Mouse (Mus musculus): ENCODE results near the gene Pitpnm2.

The Pitpnm2 gene

DNA sequence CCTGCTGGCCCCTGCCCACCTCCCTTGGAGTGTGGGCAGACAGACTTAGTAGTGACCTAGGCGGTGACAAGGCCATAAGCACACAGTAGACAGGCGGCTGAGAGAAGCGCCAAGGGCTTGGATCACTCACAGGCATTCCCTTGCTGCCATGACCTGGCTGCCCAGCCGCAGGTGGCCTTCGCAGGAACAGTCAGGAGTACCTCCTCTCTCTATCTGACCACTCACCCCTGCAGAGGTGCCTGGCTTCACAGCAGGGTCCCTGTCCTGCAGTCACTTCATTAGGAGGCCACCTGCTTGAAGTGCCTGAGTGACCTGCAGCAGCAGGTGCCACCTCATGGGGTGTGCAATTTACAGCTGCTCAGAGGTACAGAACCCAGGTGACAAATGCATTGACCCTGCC, 50.4 kb downstream of the Pitpnm2 start:
- Histone ChIP-seq H3K4me3 (replicated peaks; ENCODE audit: low read length) (no peak overlapping the region), H3K27me3 (ENCODE audit: insufficient read depth, low read length) (peaks cover 8% of the 10 kb centered on the region), H3K36me3 (ENCODE audit: insufficient read depth, low read length) (no peaks in the 10 kb centered on the region), H3K9me3 (ENCODE audit: low read length) (no peaks in the 10 kb centered on the region), H3K4me1 (replicated peaks; ENCODE audit: low read depth, low read length) (peaks cover 19% of the 10 kb centered on the region)
- TF ChIP-seq CTCF (conservative IDR thresholded peaks at IDR 0.05; ENCODE audit: low read length), result no peak
- TF ChIP-seq POU5F1 (IDR thresholded peaks at IDR 0.05; ENCODE audit: borderline replicate concordance, low read length), result no peak
- no peak for TF ChIP-seq NANOG (IDR thresholded peaks at IDR 0.05; ENCODE audit: borderline replicate concordance, low read length)

DNA sequence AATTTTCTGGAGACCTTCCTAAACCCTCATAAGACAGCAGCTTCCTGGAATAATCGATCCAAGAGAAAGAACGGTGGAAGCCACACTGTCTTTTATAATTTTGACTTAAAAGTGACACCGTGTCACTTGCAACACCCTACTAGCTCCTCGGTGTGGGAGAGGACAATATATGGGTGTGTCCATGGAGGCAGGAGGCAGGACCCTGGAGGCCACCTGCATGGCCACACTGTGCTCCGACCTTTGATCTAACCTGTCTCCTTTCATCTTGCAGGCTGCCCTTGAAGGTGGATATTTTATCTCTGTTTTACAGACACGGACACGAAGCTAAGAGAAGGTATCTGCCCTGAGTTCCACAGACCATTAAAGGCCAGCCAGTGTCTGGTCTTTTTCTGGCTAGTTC, 51.1 kb downstream of the Pitpnm2 start:
- H3K9me3 ChIP-seq (ENCODE audit: low read length), result no peaks in the 10 kb centered on the region
- H3K36me3 ChIP-seq (ENCODE audit: insufficient read depth, low read length), result no peaks in the 10 kb centered on the region
- H3K27me3 ChIP-seq (ENCODE audit: insufficient read depth, low read length), result peaks cover 5% of the 10 kb centered on the region
- peaks cover 19% of the 10 kb centered on the region for H3K4me1 ChIP-seq (replicated peaks; ENCODE audit: low read depth, low read length)
- TF ChIP-seq POU5F1 (IDR thresholded peaks at IDR 0.05; ENCODE audit: borderline replicate concordance, low read length) (no peak), NANOG (IDR thresholded peaks at IDR 0.05; ENCODE audit: borderline replicate concordance, low read length) (no peak), CTCF (conservative IDR thresholded peaks at IDR 0.05; ENCODE audit: low read length) (no peak)
- no peak overlapping the region for H3K4me3 ChIP-seq (replicated peaks; ENCODE audit: low read length)

DNA sequence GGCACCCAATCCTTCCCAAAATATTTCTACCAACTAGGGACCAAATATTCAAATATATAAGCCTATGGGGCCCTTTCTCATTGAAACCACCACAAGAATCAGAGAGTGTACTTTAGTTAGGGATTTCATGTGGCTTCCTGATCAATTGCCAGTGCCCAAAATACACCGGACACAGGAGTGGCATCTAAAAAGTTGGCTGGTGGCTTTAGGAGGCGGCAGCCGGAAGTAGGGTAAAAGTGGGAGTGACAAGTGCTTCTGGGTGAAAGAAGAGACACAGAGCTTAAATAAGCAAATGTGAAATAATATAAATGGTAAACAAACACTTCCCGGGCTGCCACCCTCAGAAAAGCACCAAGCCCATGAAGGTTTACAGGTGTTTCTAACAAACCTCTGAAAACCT, 53.5 kb downstream of the Pitpnm2 start:
- Histone ChIP-seq H3K4me3 (replicated peaks; ENCODE audit: low read length) (no peak overlapping the region), H3K4me1 (replicated peaks; ENCODE audit: low read depth, low read length) (peaks cover 32% of the 10 kb centered on the region), H3K27me3 (ENCODE audit: insufficient read depth, low read length) (no peaks in the 10 kb centered on the region), H3K36me3 (ENCODE audit: insufficient read depth, low read length) (no peaks in the 10 kb centered on the region), H3K9me3 (ENCODE audit: low read length) (no peaks in the 10 kb centered on the region)
- no peak for TF ChIP-seq POU5F1 (IDR thresholded peaks at IDR 0.05; ENCODE audit: borderline replicate concordance, low read length)
- TF ChIP-seq NANOG (IDR thresholded peaks at IDR 0.05; ENCODE audit: borderline replicate concordance, low read length), result no peak
- TF ChIP-seq CTCF (conservative IDR thresholded peaks at IDR 0.05; ENCODE audit: low read length), result no peak

GRCm38 (mm10) chr5:124194386-124195084, 55.0 kb downstream of the Pitpnm2 start:
- Histone ChIP-seq H3K4me1 (replicated peaks; ENCODE audit: low read depth, low read length) (peaks cover 25% of the 10 kb centered on the region), H3K4me3 (replicated peaks; ENCODE audit: low read length) (no peak overlapping the region), H3K36me3 (ENCODE audit: insufficient read depth, low read length) (no peaks in the 10 kb centered on the region), H3K27me3 (ENCODE audit: insufficient read depth, low read length) (no peaks in the 10 kb centered on the region), H3K9me3 (ENCODE audit: low read length) (no peaks in the 10 kb centered on the region)
- TF ChIP-seq CTCF (conservative IDR thresholded peaks at IDR 0.05; ENCODE audit: low read length), result no peak
- no peak for TF ChIP-seq POU5F1 (IDR thresholded peaks at IDR 0.05; ENCODE audit: borderline replicate concordance, low read length)
- no peak for TF ChIP-seq NANOG (IDR thresholded peaks at IDR 0.05; ENCODE audit: borderline replicate concordance, low read length)

- peaks cover 27% of the 10 kb centered on the region for H3K4me1 ChIP-seq (replicated peaks; ENCODE audit: low read depth, low read length)
- H3K9me3 ChIP-seq (ENCODE audit: low read length), result no peaks in the 10 kb centered on the region
- H3K36me3 ChIP-seq (ENCODE audit: insufficient read depth, low read length), result no peaks in the 10 kb centered on the region
- TF ChIP-seq CTCF (conservative IDR thresholded peaks at IDR 0.05; ENCODE audit: low read length), result no peak
- no peak for TF ChIP-seq POU5F1 (IDR thresholded peaks at IDR 0.05; ENCODE audit: borderline replicate concordance, low read length)
- no peak for TF ChIP-seq NANOG (IDR thresholded peaks at IDR 0.05; ENCODE audit: borderline replicate concordance, low read length)
- peaks cover 7% of the 10 kb centered on the region for H3K27me3 ChIP-seq (ENCODE audit: insufficient read depth, low read length)
- H3K4me3 ChIP-seq (replicated peaks; ENCODE audit: low read length), result no peak overlapping the region
These were observed 56.1 kb downstream of the Pitpnm2 start for GRCm38 (mm10) chr5:124193286-124194112.

DNA sequence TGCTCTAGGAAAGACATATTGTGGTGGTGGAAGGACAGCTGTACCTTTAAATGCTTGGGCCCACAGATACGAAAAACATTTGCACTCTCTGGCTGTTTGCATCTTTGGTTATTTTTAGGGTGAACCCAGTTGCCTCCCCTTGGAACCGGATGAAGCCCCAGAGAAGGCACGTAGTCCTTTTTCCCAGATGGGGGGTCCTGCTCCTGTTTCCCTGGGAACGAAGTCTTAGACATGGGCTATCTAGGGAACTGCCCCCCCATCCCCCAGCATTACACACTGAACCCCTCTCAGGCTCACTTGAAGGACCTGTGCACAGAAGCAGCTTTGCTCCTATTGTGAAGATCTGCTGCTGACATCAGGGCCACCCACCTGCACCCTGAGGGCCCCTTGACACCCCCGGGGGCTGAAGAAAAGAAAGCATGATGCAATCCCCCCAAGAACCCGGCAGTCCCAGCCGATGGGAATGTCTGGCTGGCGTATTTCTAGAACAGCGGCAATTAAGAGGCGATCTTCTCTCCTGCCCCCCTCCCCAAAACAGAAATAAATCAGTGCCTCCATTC, 56.8 kb downstream of the Pitpnm2 start:
- H3K27me3 ChIP-seq (ENCODE audit: insufficient read depth, low read length), result peaks cover 12% of the 10 kb centered on the region
- H3K4me1 ChIP-seq (replicated peaks; ENCODE audit: low read depth, low read length), result peaks cover 30% of the 10 kb centered on the region
- no peak overlapping the region for H3K4me3 ChIP-seq (replicated peaks; ENCODE audit: low read length)
- no peaks in the 10 kb centered on the region for H3K9me3 ChIP-seq (ENCODE audit: low read length)
- no peak for TF ChIP-seq CTCF (conservative IDR thresholded peaks at IDR 0.05; ENCODE audit: low read length)
- no peak for TF ChIP-seq NANOG (IDR thresholded peaks at IDR 0.05; ENCODE audit: borderline replicate concordance, low read length)
- no peak for TF ChIP-seq POU5F1 (IDR thresholded peaks at IDR 0.05; ENCODE audit: borderline replicate concordance, low read length)
- no peaks in the 10 kb centered on the region for H3K36me3 ChIP-seq (ENCODE audit: insufficient read depth, low read length)

- H3K4me3 ChIP-seq (replicated peaks; ENCODE audit: low read length), result no peak overlapping the region
- peaks cover 17% of the 10 kb centered on the region for H3K27me3 ChIP-seq (ENCODE audit: insufficient read depth, low read length)
- H3K4me1 ChIP-seq (replicated peaks; ENCODE audit: low read depth, low read length), result peaks cover 35% of the 10 kb centered on the region
- H3K9me3 ChIP-seq (ENCODE audit: low read length), result no peaks in the 10 kb centered on the region
- H3K36me3 ChIP-seq (ENCODE audit: insufficient read depth, low read length), result no peaks in the 10 kb centered on the region
- no peak for TF ChIP-seq NANOG (IDR thresholded peaks at IDR 0.05; ENCODE audit: borderline replicate concordance, low read length)
- TF ChIP-seq POU5F1 (IDR thresholded peaks at IDR 0.05; ENCODE audit: borderline replicate concordance, low read length), result no peak
- no peak for TF ChIP-seq CTCF (conservative IDR thresholded peaks at IDR 0.05; ENCODE audit: low read length)
These were observed 57.3 kb downstream of the Pitpnm2 start for GRCm38 (mm10) chr5:124192251-124192710.

- Histone ChIP-seq H3K4me1 (replicated peaks; ENCODE audit: low read depth, low read length) (peaks cover 52% of the 10 kb centered on the region), H3K36me3 (ENCODE audit: insufficient read depth, low read length) (no peaks in the 10 kb centered on the region), H3K27me3 (ENCODE audit: insufficient read depth, low read length) (peaks cover 35% of the 10 kb centered on the region), H3K9me3 (ENCODE audit: low read length) (no peaks in the 10 kb centered on the region), H3K4me3 (replicated peaks; ENCODE audit: low read length) (no peak overlapping the region)
- TF ChIP-seq CTCF (conservative IDR thresholded peaks at IDR 0.05; ENCODE audit: low read length) (no peak), NANOG (IDR thresholded peaks at IDR 0.05; ENCODE audit: borderline replicate concordance, low read length) (no peak), POU5F1 (IDR thresholded peaks at IDR 0.05; ENCODE audit: borderline replicate concordance, low read length) (no peak)
These were observed 59.3 kb downstream of the Pitpnm2 start for GRCm38 (mm10) chr5:124190146-124190870.
